Mouse (Mus musculus) midbrain, embryonic 16.5 days (tissue): ENCODE measurements at regions not wholly inside any gene's neighbourhood (a gene's known extent, or its start where the extent isn't known, plus 50 kb on each side); places are given as distances from the start of the nearest gene placed in this dataset.

Experiments
- ATAC-seq: fragments of 200-750 bp; cut with Nextera tagmentation; 2 replicates; pipeline ENCODE4 v1.8.0; 2017; ENCODE audit warnings: moderate TSS enrichment
- H3K27ac ChIP-seq: fragments of 300-500 bp; sonication (generic); 2 replicates; pipeline ENCODE4 v1.5.1; 2014; ENCODE audit warnings: mild to moderate bottlenecking, low read length, mixed read lengths
- H3K27me3 ChIP-seq: fragments of 300-500 bp; sonication (generic); 2 replicates; pipeline ENCODE4 v1.6.1; 2014; ENCODE audit warnings: low read depth, low read length, mixed read lengths; ENCODE audit not compliant: control insufficient read depth, insufficient read depth
- H3K36me3 ChIP-seq: fragments of 300-500 bp; sonication (generic); 2 replicates; pipeline ENCODE4 v1.6.1; 2014; ENCODE audit warnings: mild to moderate bottlenecking, low read length, moderate library complexity, mixed read lengths; ENCODE audit not compliant: control insufficient read depth, insufficient read depth
- H3K4me1 ChIP-seq: fragments of 300-500 bp; sonication (generic); 2 replicates; pipeline ENCODE4 v1.6.1; 2014; ENCODE audit warnings: mild to moderate bottlenecking, low read length, mixed read lengths; ENCODE audit not compliant: control insufficient read depth, insufficient read depth
- H3K4me2 ChIP-seq: fragments of 300-500 bp; sonication (generic); 2 replicates; pipeline ENCODE4 v1.6.1; 2014; ENCODE audit warnings: mild to moderate bottlenecking, low read length, mixed read lengths
- H3K4me3 ChIP-seq: fragments of 300-500 bp; sonication (generic); 2 replicates; pipeline ENCODE4 v1.5.1; 2014; ENCODE audit warnings: low read depth, mild to moderate bottlenecking, low read length, moderate library complexity, mixed read lengths
- H3K9ac ChIP-seq: fragments of 300-500 bp; sonication (generic); 2 replicates; pipeline ENCODE4 v1.6.1; 2014; ENCODE audit warnings: low read depth, low read length, mixed read lengths
- H3K9me3 ChIP-seq: fragments of 300-500 bp; sonication (generic); replicated peaks from 2 replicates; pipeline ENCODE4 v1.6.1; 2014; ENCODE audit warnings: mild to moderate bottlenecking, low read length, mixed read lengths; ENCODE audit not compliant: control insufficient read depth, poor library complexity, severe bottlenecking
- WGBS: fragments of 180-500 bp; shearing (Covaris S2); extraction: QIAGEN DNeasy Blood & Tissue Kit; methylation state at CpG from one replicate; pipeline ENCODE4 v1.1.7; 2014; 5-methylcytosine and 5-hydroxymethylcytosine counted together

DNA sequence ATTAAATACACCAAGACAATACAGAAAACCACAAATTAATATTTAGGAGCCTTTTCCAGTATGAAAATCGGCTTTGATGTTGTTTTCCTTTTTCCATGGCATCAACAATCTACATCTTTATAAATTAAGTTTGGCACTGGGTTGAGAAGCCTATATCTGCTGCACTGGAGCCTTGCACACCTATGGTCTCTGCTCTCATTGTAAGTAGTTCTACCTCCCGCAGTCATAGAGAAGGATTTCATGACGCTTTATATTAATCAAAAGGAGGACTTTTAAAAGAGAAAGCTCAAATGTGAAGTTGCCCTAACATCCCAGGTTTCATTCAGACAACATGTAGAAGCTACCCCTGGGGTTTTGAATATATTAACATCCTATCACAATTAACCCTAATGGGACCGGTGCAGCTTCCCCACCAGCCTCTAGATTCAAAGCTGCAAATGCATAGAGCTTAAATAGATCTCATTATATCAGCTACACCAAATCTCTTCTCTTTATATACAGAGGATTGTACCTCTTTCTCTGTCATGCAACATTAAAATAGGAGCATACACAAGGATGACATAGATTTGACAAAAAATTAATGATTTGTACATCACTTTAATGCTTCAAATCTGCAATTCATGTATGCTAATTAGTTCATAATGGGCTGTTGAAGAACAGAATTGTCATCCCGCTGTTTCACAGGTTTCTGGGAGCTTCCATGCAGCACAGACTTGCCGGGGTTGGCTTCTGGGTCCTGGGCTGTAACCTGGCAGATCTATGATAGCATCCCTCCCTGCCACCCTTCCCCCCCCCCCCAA is 166.6 kb upstream of the Pard3b start:
- 26% methylated on average over 6 of the region's 6 CpGs for WGBS

DNA sequence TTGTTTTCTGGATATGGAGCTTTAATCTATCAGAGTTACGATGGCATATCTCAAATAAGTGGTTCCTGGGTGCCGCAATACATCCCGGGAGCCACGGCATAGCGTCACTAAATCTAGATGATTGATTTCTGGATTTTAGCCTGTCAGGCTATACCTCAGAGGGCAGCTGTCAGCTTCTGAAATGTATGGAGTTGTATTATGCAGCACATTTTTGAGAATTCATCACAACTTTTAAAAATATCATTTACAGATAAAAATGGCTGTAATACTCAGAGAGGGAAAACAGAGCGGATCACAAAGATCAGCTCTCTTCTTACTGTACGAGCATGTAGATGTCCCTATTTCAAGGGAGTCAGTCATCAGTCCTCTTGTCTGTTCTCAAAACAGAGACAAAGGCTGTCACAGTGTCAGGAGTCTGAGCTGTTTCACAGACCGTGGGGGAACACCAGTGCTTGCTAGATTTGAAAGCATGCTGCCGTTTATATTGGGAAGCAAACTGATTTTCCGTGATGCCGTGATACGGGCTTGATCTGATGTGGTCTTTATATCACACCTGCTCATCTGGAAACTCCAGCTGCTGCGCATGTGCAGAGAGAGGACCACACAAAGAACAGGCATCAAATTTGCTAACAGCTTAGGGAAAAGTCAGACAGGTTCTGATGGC is 165.9 kb upstream of the Pard3b start:
- Histone ChIP-seq H3K27me3 (no peaks in the 10 kb centered on the region), H3K4me2 (peak overlapping the region; percentile 45), H3K9me3 (no peaks in the 10 kb centered on the region), H3K36me3 (no peaks in the 10 kb centered on the region), H3K27ac (peak overlapping the region; percentile 84), H3K4me1 (peaks cover 2% of the 10 kb centered on the region; the same call in 1 of the 2 replicates), H3K9ac (peak overlapping the region; percentile 28; the same call in 1 of the 2 replicates), H3K4me3 (peak overlapping the region; percentile 7; the same call in 1 of the 2 replicates)
- peak; percentile 80 for ATAC-seq
- 29% methylated on average over 13 of the region's 13 CpGs for WGBS

More for the DNA sequence above, 166.6 kb upstream of the Pard3b start:
- no peaks in the 10 kb centered on the region for H3K27me3 ChIP-seq
- no peaks in the 10 kb centered on the region for H3K9me3 ChIP-seq
- H3K36me3 ChIP-seq, result no peaks in the 10 kb centered on the region
- peak overlapping the region; percentile 7; the same call in 1 of the 2 replicates for H3K4me3 ChIP-seq
- peak overlapping the region; percentile 45 for H3K4me2 ChIP-seq
- H3K4me1 ChIP-seq, result peaks cover 2% of the 10 kb centered on the region; the same call in 1 of the 2 replicates
- peak overlapping the region; percentile 84 for H3K27ac ChIP-seq
- H3K9ac ChIP-seq, result peak overlapping the region; percentile 25; the same call in 1 of the 2 replicates
- peak; percentile 75 for ATAC-seq

- Histone ChIP-seq H3K4me1 (no peaks in the 10 kb centered on the region), H3K27ac (no peak overlapping the region), H3K27me3 (no peaks in the 10 kb centered on the region), H3K9me3 (no peaks in the 10 kb centered on the region), H3K4me2 (no peak overlapping the region), H3K36me3 (no peaks in the 10 kb centered on the region), H3K4me3 (no peak overlapping the region), H3K9ac (no peak overlapping the region)
- WGBS, result 95% methylated on average over 3 of the region's 3 CpGs
- no peak for ATAC-seq
These were observed 153.2 kb upstream of the Pard3b start for GRCm38 (mm10) chr1:61485459-61485858.

GRCm38 (mm10) chr1:61524886-61525285 is 113.7 kb upstream of the Pard3b start:
- no peak for ATAC-seq
- Histone ChIP-seq H3K4me3 (no peak overlapping the region), H3K27ac (no peak overlapping the region), H3K36me3 (no peaks in the 10 kb centered on the region), H3K9me3 (no peaks in the 10 kb centered on the region), H3K27me3 (no peaks in the 10 kb centered on the region), H3K4me2 (no peak overlapping the region), H3K4me1 (no peaks in the 10 kb centered on the region), H3K9ac (no peak overlapping the region)
- 70% methylated on average over 1 of the region's 1 CpGs for WGBS

DNA sequence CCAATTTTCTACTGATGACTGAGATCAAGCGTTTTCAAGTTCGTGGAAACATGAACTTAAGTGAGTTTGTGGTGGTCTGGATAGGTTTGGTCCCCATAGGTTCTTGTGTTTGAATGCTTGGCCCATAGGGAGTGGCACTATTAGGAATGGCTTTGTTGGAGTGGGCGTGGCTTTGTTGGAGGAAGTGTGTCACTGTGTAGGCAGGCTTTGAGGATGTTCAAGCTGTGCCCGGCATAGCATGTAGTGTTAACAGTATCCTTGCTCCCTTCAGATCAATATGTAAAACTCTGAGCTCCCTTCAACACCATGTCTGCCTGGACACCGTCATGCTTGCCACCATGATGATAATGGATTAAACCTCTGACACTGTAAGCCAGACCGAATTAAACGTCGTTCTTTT is 112.7 kb upstream of the Pard3b start:
- H3K4me1 ChIP-seq, result no peaks in the 10 kb centered on the region
- no peaks in the 10 kb centered on the region for H3K9me3 ChIP-seq
- H3K4me3 ChIP-seq, result no peak overlapping the region
- no peaks in the 10 kb centered on the region for H3K36me3 ChIP-seq
- 89% methylated on average over 8 of the region's 8 CpGs for WGBS
- no peak for ATAC-seq
- no peak overlapping the region for H3K9ac ChIP-seq
- H3K27ac ChIP-seq, result no peak overlapping the region
- no peaks in the 10 kb centered on the region for H3K27me3 ChIP-seq
- no peak overlapping the region for H3K4me2 ChIP-seq

- H3K27ac ChIP-seq, result no peak overlapping the region
- H3K4me1 ChIP-seq, result peaks cover 5% of the 10 kb centered on the region; the same call in 1 of the 2 replicates
- ATAC-seq, result peak; percentile 56; the same call in 1 of the 2 replicates
- 71% methylated on average over 15 of the region's 15 CpGs for WGBS
- H3K4me2 ChIP-seq, result no peak overlapping the region
- H3K9ac ChIP-seq, result no peak overlapping the region
- H3K4me3 ChIP-seq, result no peak overlapping the region
- H3K36me3 ChIP-seq, result no peaks in the 10 kb centered on the region
- H3K9me3 ChIP-seq, result no peaks in the 10 kb centered on the region
- H3K27me3 ChIP-seq, result no peaks in the 10 kb centered on the region
These were observed 109.9 kb upstream of the Pard3b start for GRCm38 (mm10) chr1:61528757-61529156.

DNA sequence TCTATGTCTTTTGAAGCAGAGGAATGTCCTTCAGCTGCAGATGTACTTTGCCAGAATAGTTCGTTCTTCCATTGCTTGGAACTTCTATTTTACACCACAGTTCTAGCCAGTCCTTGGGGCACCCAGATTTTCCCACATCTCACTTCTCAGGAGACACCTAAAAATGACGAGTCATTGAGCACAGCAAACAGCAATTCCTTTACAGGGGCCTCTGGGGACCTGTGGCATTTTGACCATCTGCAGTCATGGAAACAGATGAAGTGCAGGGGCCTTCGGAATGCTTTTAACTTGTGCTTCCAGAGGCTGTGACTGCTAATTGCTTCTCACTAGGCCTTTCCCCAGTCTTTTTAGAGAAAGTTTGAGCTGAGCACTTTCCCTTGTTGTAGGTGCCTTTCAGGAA is 108.5 kb upstream of the Pard3b start:
- Histone ChIP-seq H3K4me2 (no peak overlapping the region), H3K4me1 (peaks cover 5% of the 10 kb centered on the region; the same call in 1 of the 2 replicates), H3K4me3 (no peak overlapping the region), H3K36me3 (no peaks in the 10 kb centered on the region), H3K27me3 (no peaks in the 10 kb centered on the region), H3K9ac (no peak overlapping the region), H3K27ac (no peak overlapping the region; the same call in 1 of the 2 replicates), H3K9me3 (no peaks in the 10 kb centered on the region)
- ATAC-seq, result no peak
- 19% methylated on average over 3 of the region's 3 CpGs for WGBS

- peak; percentile 67; the same call in 1 of the 2 replicates for ATAC-seq
- no peak overlapping the region for H3K4me3 ChIP-seq
- no peaks in the 10 kb centered on the region for H3K27me3 ChIP-seq
- H3K27ac ChIP-seq, result no peak overlapping the region; the same call in 1 of the 2 replicates
- H3K9me3 ChIP-seq, result no peaks in the 10 kb centered on the region
- peaks cover 5% of the 10 kb centered on the region; the same call in 1 of the 2 replicates for H3K4me1 ChIP-seq
- H3K4me2 ChIP-seq, result no peak overlapping the region
- no peaks in the 10 kb centered on the region for H3K36me3 ChIP-seq
- H3K9ac ChIP-seq, result no peak overlapping the region
- WGBS, result 18% methylated on average over 5 of the region's 5 CpGs
These were observed 107.1 kb upstream of the Pard3b start for GRCm38 (mm10) chr1:61531487-61531886.

DNA sequence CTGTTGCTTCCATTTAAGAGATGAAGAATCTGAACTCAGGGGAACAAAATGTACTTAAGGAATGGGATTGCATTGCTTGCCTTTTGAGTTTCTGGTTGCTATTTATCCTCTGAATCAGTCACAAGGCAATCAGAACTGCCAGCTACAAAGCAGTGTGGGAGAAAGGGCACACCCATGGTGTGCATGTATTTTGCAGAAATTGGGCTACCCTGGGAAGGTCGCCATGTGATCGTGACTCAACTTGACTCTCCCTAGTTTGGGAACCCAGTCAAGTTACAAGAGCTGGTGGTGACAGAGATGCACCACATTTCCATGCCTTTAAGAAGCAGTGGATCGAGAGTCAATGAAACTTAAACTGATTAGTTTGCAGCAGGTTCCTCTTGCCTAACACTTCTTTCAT is 98.5 kb upstream of the Pard3b start:
- H3K4me2 ChIP-seq, result no peak overlapping the region
- ATAC-seq, result no peak
- 75% methylated on average over 3 of the region's 3 CpGs for WGBS
- no peak overlapping the region for H3K4me3 ChIP-seq
- H3K36me3 ChIP-seq, result no peaks in the 10 kb centered on the region
- no peak overlapping the region for H3K27ac ChIP-seq
- H3K4me1 ChIP-seq, result no peaks in the 10 kb centered on the region
- H3K9me3 ChIP-seq, result no peaks in the 10 kb centered on the region
- no peaks in the 10 kb centered on the region for H3K27me3 ChIP-seq
- H3K9ac ChIP-seq, result no peak overlapping the region
